Mouse (Mus musculus): ENCODE data around the gene Panx2. TPM values are rescaled to one million over a fixed set of nuclear protein-coding genes. Genes with fewer than 3 reads are reported as not detected.

The Panx2 gene
- polyA plus RNA-seq, 1 experiment from 2014 or later: 0.55 TPM

GRCm38 (mm10) chr15:89102646-89103045, 43.1 kb downstream of the Panx2 start:
- no peak for ATAC-seq (ENCODE audit: insufficient read depth, low FRiP score, low read depth)
- no peaks in the 10 kb centered on the region for H3K27me3 ChIP-seq (replicated peaks)
- no peak overlapping the region for H3K27ac ChIP-seq
- H3K4me2 ChIP-seq: no peak overlapping the region
- no peaks in the 10 kb centered on the region for H3K9me3 ChIP-seq
- H3K36me3 ChIP-seq: peaks cover 87% of the 10 kb centered on the region
- H3K4me1 ChIP-seq: no peaks in the 10 kb centered on the region
- H3K4me3 ChIP-seq (replicated peaks): no peak overlapping the region
- 75% methylated on average over 5 of the region's 5 CpGs for WGBS
- H3K9ac ChIP-seq: no peak overlapping the region

- no peak for ATAC-seq (ENCODE audit: insufficient read depth, low FRiP score, low read depth)
- H3K36me3 ChIP-seq: peaks cover 83% of the 10 kb centered on the region
- no peaks in the 10 kb centered on the region for H3K9me3 ChIP-seq
- H3K9ac ChIP-seq: no peak overlapping the region
- no peak overlapping the region for H3K27ac ChIP-seq
- H3K4me1 ChIP-seq: no peaks in the 10 kb centered on the region
- no peak overlapping the region for H3K4me2 ChIP-seq
- H3K4me3 ChIP-seq (replicated peaks): no peak overlapping the region
- 87% methylated on average over 10 of the region's 10 CpGs for WGBS
- H3K27me3 ChIP-seq (replicated peaks): no peaks in the 10 kb centered on the region
Measured at GRCm38 (mm10) chr15:89103921-89104320, 44.4 kb downstream of the Panx2 start.

- no peak overlapping the region for H3K4me3 ChIP-seq (replicated peaks)
- H3K27ac ChIP-seq: no peak overlapping the region
- no peak for ATAC-seq (ENCODE audit: insufficient read depth, low FRiP score, low read depth)
- no peak overlapping the region for H3K9ac ChIP-seq
- H3K4me2 ChIP-seq: no peak overlapping the region
- no peaks in the 10 kb centered on the region for H3K4me1 ChIP-seq
- peaks cover 82% of the 10 kb centered on the region for H3K36me3 ChIP-seq
- 95% methylated on average over 8 of the region's 8 CpGs for whole genome bisulfite sequencing
- no peaks in the 10 kb centered on the region for H3K9me3 ChIP-seq
- no peaks in the 10 kb centered on the region for H3K27me3 ChIP-seq (replicated peaks)
Measured at GRCm38 (mm10) chr15:89104425-89104824, 44.9 kb downstream of the Panx2 start.

- Histone ChIP-seq H3K36me3 (peaks cover 80% of the 10 kb centered on the region), H3K27ac (no peak overlapping the region), H3K9ac (no peak overlapping the region), H3K9me3 (no peaks in the 10 kb centered on the region), H3K4me1 (no peaks in the 10 kb centered on the region), H3K4me2 (no peak overlapping the region), H3K27me3 (replicated peaks) (no peaks in the 10 kb centered on the region), H3K4me3 (replicated peaks) (no peak overlapping the region)
- ATAC-seq (ENCODE audit: insufficient read depth, low FRiP score, low read depth): no peak
- 89% methylated on average over 13 of the region's 13 CpGs for WGBS
Measured at GRCm38 (mm10) chr15:89106073-89106472, 46.5 kb downstream of the Panx2 start.

- no peak for ATAC-seq (ENCODE audit: insufficient read depth, low FRiP score, low read depth)
- WGBS: 100% methylated on average over 1 of the region's 1 CpGs
- H3K27ac ChIP-seq: no peak overlapping the region
Measured at GRCm38 (mm10) chr15:89106976-89107375, 47.4 kb downstream of the Panx2 start.

GRCm38 (mm10) chr15:89110147-89110546, 50.6 kb downstream of the Panx2 start:
- Histone ChIP-seq H3K9ac (no peak overlapping the region), H3K4me3 (replicated peaks) (no peak overlapping the region), H3K36me3 (peaks cover 51% of the 10 kb centered on the region), H3K4me1 (no peaks in the 10 kb centered on the region), H3K27me3 (replicated peaks) (no peaks in the 10 kb centered on the region), H3K27ac (no peak overlapping the region), H3K4me2 (no peak overlapping the region), H3K9me3 (no peaks in the 10 kb centered on the region)
- WGBS: 76% methylated on average over 9 of the region's 9 CpGs
- ATAC-seq (ENCODE audit: insufficient read depth, low FRiP score, low read depth): no peak

More at GRCm38 (mm10) chr15:89106976-89107375, 47.4 kb downstream of the Panx2 start:
- no peaks in the 10 kb centered on the region for H3K9me3 ChIP-seq
- no peak overlapping the region for H3K4me3 ChIP-seq (replicated peaks)
- no peaks in the 10 kb centered on the region for H3K4me1 ChIP-seq
- no peak overlapping the region for H3K4me2 ChIP-seq
- peaks cover 75% of the 10 kb centered on the region for H3K36me3 ChIP-seq
- no peaks in the 10 kb centered on the region for H3K27me3 ChIP-seq (replicated peaks)
- no peak overlapping the region for H3K9ac ChIP-seq

- no peak overlapping the region for H3K4me2 ChIP-seq
- H3K4me3 ChIP-seq (replicated peaks): no peak overlapping the region
- H3K9me3 ChIP-seq: no peaks in the 10 kb centered on the region
- peaks cover 15% of the 10 kb centered on the region for H3K36me3 ChIP-seq
- H3K27ac ChIP-seq: no peak overlapping the region
- no peak for ATAC-seq (ENCODE audit: insufficient read depth, low FRiP score, low read depth)
- H3K9ac ChIP-seq: no peak overlapping the region
- peaks cover 11% of the 10 kb centered on the region for H3K4me1 ChIP-seq
- H3K27me3 ChIP-seq (replicated peaks): no peaks in the 10 kb centered on the region
Measured at GRCm38 (mm10) chr15:89118007-89118406, 58.5 kb downstream of the Panx2 start.

GRCm38 (mm10) chr15:89122649-89123366, 63.3 kb downstream of the Panx2 start, which contains the start of gene Tubgcp6:
Gene Tubgcp6, minus strand, starts transcription at chr15:89123112.
- peak; percentile 83 for ATAC-seq (ENCODE audit: insufficient read depth, low FRiP score, low read depth)
- peak within 1 kb of the TSS; percentile 96 for H3K4me3 ChIP-seq (replicated peaks)
- peak within 1 kb of the TSS; percentile 93 for H3K4me2 ChIP-seq
- H3K36me3 ChIP-seq: peaks cover 4% of the 10 kb centered on the region; the same call in 1 of the 2 replicates
- H3K9ac ChIP-seq: peak within 1 kb of the TSS; percentile 86
- under 1% methylated on average over 47 of the region's 47 CpGs for WGBS
- peak within 1 kb of the TSS; percentile 49 for H3K27ac ChIP-seq
- peaks cover 29% of the 10 kb centered on the region for H3K4me1 ChIP-seq
- no peaks in the 10 kb centered on the region for H3K9me3 ChIP-seq
- H3K27me3 ChIP-seq (replicated peaks): no peaks in the 10 kb centered on the region

Other genes starting within 250 kb of the Panx2 start
- gene Alg12, start 240.4 kb upstream of the Panx2 start, polyA plus RNA-seq (2015; fragmentation: Nextera tagmentation; extraction: Ambion mirVana): 11.6 and 13.4 TPM in 2 replicates
- 124 and 125 TPM in 2 replicates for gene Creld2, start 240.1 kb upstream of the Panx2 start, polyA plus RNA-seq (2015; fragmentation: Nextera tagmentation; extraction: Ambion mirVana)
- gene Pim3, start 197.5 kb upstream of the Panx2 start, polyA plus RNA-seq (2015; fragmentation: Nextera tagmentation; extraction: Ambion mirVana): 68.7 and 74.8 TPM in 2 replicates
- not detected in 2 replicates for gene Ttll8, start 105.3 kb upstream of the Panx2 start, polyA plus RNA-seq (2015; fragmentation: Nextera tagmentation; extraction: Ambion mirVana)
- gene Mlc1, start 80.7 kb upstream of the Panx2 start, polyA plus RNA-seq (2015; fragmentation: Nextera tagmentation; extraction: Ambion mirVana): 0.09 TPM in 1 of 2 replicates, not detected in the other
- 0.08 TPM in 1 of 2 replicates, not detected in the other for gene Mov10l1, start 76.8 kb upstream of the Panx2 start, polyA plus RNA-seq (2015; fragmentation: Nextera tagmentation; extraction: Ambion mirVana)
- 57.1 and 60.0 TPM in 2 replicates for gene Trabd, start 15.4 kb downstream of the Panx2 start, polyA plus RNA-seq (2015; fragmentation: Nextera tagmentation; extraction: Ambion mirVana)
- gene Selenoo, start 29.4 kb downstream of the Panx2 start, polyA plus RNA-seq (2015; fragmentation: Nextera tagmentation; extraction: Ambion mirVana): 17.9 and 19.7 TPM in 2 replicates
- 12.0 and 12.9 TPM in 2 replicates for gene Tubgcp6, start 63.4 kb downstream of the Panx2 start, polyA plus RNA-seq (2015; fragmentation: Nextera tagmentation; extraction: Ambion mirVana)
- gene Hdac10, start 69.0 kb downstream of the Panx2 start, polyA plus RNA-seq (2015; fragmentation: Nextera tagmentation; extraction: Ambion mirVana): 20.9 and 23.3 TPM in 2 replicates
- 3.8 and 4.7 TPM in 2 replicates for gene Mapk12, start 81.0 kb downstream of the Panx2 start, polyA plus RNA-seq (2015; fragmentation: Nextera tagmentation; extraction: Ambion mirVana)
- 5.9 and 6.4 TPM in 2 replicates for gene Mapk11, start 89.9 kb downstream of the Panx2 start, polyA plus RNA-seq (2015; fragmentation: Nextera tagmentation; extraction: Ambion mirVana)
- 128 and 129 TPM in 2 replicates for gene Plxnb2, start 121.1 kb downstream of the Panx2 start, polyA plus RNA-seq (2015; fragmentation: Nextera tagmentation; extraction: Ambion mirVana)
- 12.5 and 14.9 TPM in 2 replicates for gene Dennd6b, start 136.8 kb downstream of the Panx2 start, polyA plus RNA-seq (2015; fragmentation: Nextera tagmentation; extraction: Ambion mirVana)
- gene Ppp6r2, start 151.8 kb downstream of the Panx2 start, polyA plus RNA-seq (2015; fragmentation: Nextera tagmentation; extraction: Ambion mirVana): 25.4 and 28.5 TPM in 2 replicates

All from stomach, embryonic 15.5 days (tissue).